Mouse (Mus musculus): Measurements from ENCODE around the gene Crispld2. TPM values are rescaled to one million over a fixed set of nuclear protein-coding genes. Genes with fewer than 3 reads are reported as not detected.

The Crispld2 gene
- total RNA-seq, 2 experiments from 2014 or later = 11.2 to 13.1 TPM

- no peak for DNase-seq (ENCODE audit: low spot score)
These were observed 73.4 kb downstream of the Crispld2 start for GRCm38 (mm10) chr8:120065611-120066010.

GRCm38 (mm10) chr8:120066226-120066625 is 74.0 kb downstream of the Crispld2 start:
- no peak for DNase-seq (ENCODE audit: low spot score)

- DNase-seq (ENCODE audit: low spot score) = peak; percentile 93
These were observed 75.9 kb downstream of the Crispld2 start for GRCm38 (mm10) chr8:120067936-120068668.

GRCm38 (mm10) chr8:120071684-120072083 is 79.4 kb downstream of the Crispld2 start:
- peak; percentile 86 for DNase-seq (ENCODE audit: low spot score)

- peak; percentile 35 for DNase-seq (ENCODE audit: low spot score)
These were observed 80.0 kb downstream of the Crispld2 start for GRCm38 (mm10) chr8:120072259-120072658.

GRCm38 (mm10) chr8:120072827-120073226 is 80.6 kb downstream of the Crispld2 start:
- DNase-seq (ENCODE audit: low spot score) = peak; percentile 53

GRCm38 (mm10) chr8:120074516-120074915 is 82.3 kb downstream of the Crispld2 start:
- no peak for DNase-seq (ENCODE audit: low spot score)

- no peak for DNase-seq (ENCODE audit: low spot score)
These were observed 83.1 kb downstream of the Crispld2 start for GRCm38 (mm10) chr8:120075347-120075746.

GRCm38 (mm10) chr8:120078080-120078479 is 85.8 kb downstream of the Crispld2 start:
- DNase-seq (ENCODE audit: low spot score) = peak; percentile 73

- DNase-seq (ENCODE audit: low spot score) = no peak
These were observed 87.1 kb downstream of the Crispld2 start for GRCm38 (mm10) chr8:120079361-120079760.

GRCm38 (mm10) chr8:120083261-120083660 is 91.0 kb downstream of the Crispld2 start:
- DNase-seq (ENCODE audit: low spot score) = no peak

GRCm38 (mm10) chr8:120084783-120085182 is 92.5 kb downstream of the Crispld2 start:
- DNase-seq (ENCODE audit: low spot score) = no peak

- no peak for DNase-seq (ENCODE audit: low spot score)
These were observed 97.3 kb downstream of the Crispld2 start for GRCm38 (mm10) chr8:120089511-120089910.

- no peak for DNase-seq (ENCODE audit: low spot score)
These were observed 98.8 kb downstream of the Crispld2 start for GRCm38 (mm10) chr8:120091032-120091431.

GRCm38 (mm10) chr8:120093103-120093502 is 100.9 kb downstream of the Crispld2 start:
- no peak for DNase-seq (ENCODE audit: low spot score)

- DNase-seq (ENCODE audit: low spot score) = no peak
These were observed 102.6 kb downstream of the Crispld2 start for GRCm38 (mm10) chr8:120094801-120095200.

GRCm38 (mm10) chr8:120096486-120096885 is 104.2 kb downstream of the Crispld2 start:
- DNase-seq (ENCODE audit: low spot score) = no peak

- no peak for DNase-seq (ENCODE audit: low spot score)
These were observed 108.3 kb downstream of the Crispld2 start for GRCm38 (mm10) chr8:120100388-120101067.

GRCm38 (mm10) chr8:120101068-120101972 is 109.1 kb downstream of the Crispld2 start, which contains the start of gene Zdhhc7:
Zdhhc7 (minus strand) TSS chr8:120101482.
- DNase-seq (ENCODE audit: low spot score) = peak; percentile 83

Data from gastrocnemius, adult 18-20 months (tissue).